Mouse (Mus musculus) limb, embryonic 11.5 days (tissue): Measurements from ENCODE around the gene Cib1. TPM values are rescaled to one million over a fixed set of nuclear protein-coding genes. Genes with fewer than 3 reads are reported as not detected.

ENCODE experiments used
- ATAC-seq: fragments of 200-750 bp; cut with Nextera tagmentation; 2 replicates; pipeline ENCODE4 v1.8.0; 2017; ENCODE audit warnings: low read depth; ENCODE audit not compliant: insufficient number of reproducible peaks, low FRiP score, low TSS enrichment
- DNase-seq: peaks from one replicate; pipeline ENCODE4 v3.0.0-alpha.2; 2015; ENCODE audit warnings: low spot score
- H3K27ac ChIP-seq: fragments of 300-500 bp; sonication (generic); replicated peaks from 2 replicates; pipeline ENCODE4 v1.5.1; 2014; ENCODE audit warnings: low read depth, mild to moderate bottlenecking, low read length
- H3K27me3 ChIP-seq: fragments of 300-500 bp; sonication (generic); 2 replicates; pipeline ENCODE4 v1.6.1; 2014; ENCODE audit warnings: mild to moderate bottlenecking, low read length, mixed read lengths; ENCODE audit not compliant: control insufficient read depth, insufficient read depth
- H3K36me3 ChIP-seq: fragments of 300-500 bp; sonication (generic); 2 replicates; pipeline ENCODE4 v1.6.1; 2014; ENCODE audit warnings: mild to moderate bottlenecking, low read length, moderate library complexity, mixed read lengths; ENCODE audit not compliant: control insufficient read depth, insufficient read depth
- H3K4me1 ChIP-seq: fragments of 300-500 bp; sonication (generic); 2 replicates; pipeline ENCODE4 v1.6.1; 2014; ENCODE audit warnings: low read length, mixed read lengths; ENCODE audit not compliant: control insufficient read depth, insufficient read depth
- H3K4me2 ChIP-seq: fragments of 300-500 bp; sonication (generic); 2 replicates; pipeline ENCODE4 v1.6.1; 2014; ENCODE audit warnings: low read depth, mild to moderate bottlenecking, moderate library complexity; ENCODE audit not compliant: severe bottlenecking
- H3K4me3 ChIP-seq: fragments of 300-500 bp; sonication (generic); 2 replicates; pipeline ENCODE4 v1.5.1; 2014; ENCODE audit warnings: low read depth, low read length
- H3K9ac ChIP-seq: fragments of 300-500 bp; sonication (generic); 2 replicates; pipeline ENCODE4 v1.6.1; 2014; ENCODE audit warnings: mild to moderate bottlenecking, low read length
- H3K9me3 ChIP-seq: fragments of 300-500 bp; sonication (generic); 2 replicates; pipeline ENCODE4 v1.6.1; 2016; ENCODE audit warnings: low read length; ENCODE audit not compliant: control insufficient read depth
- WGBS: fragments of 180-500 bp; shearing (Covaris S2); extraction: QIAGEN DNeasy Blood & Tissue Kit; methylation state at CpG from one replicate; pipeline ENCODE4 v1.1.7; 2014; 5-methylcytosine and 5-hydroxymethylcytosine counted together
- polyA plus RNA-seq: library from polyadenylated mRNA; unstranded; fragments of >200 nt; fragmentation: Nextera tagmentation; extraction: Ambion mirVana; gene quantifications from 2 replicates; pipeline ENCODE4 v1.2.1, GENCODE M21; 2014

The Cib1 gene
- 55.5 and 60.8 TPM in 2 replicates for polyA plus RNA-seq

DNA sequence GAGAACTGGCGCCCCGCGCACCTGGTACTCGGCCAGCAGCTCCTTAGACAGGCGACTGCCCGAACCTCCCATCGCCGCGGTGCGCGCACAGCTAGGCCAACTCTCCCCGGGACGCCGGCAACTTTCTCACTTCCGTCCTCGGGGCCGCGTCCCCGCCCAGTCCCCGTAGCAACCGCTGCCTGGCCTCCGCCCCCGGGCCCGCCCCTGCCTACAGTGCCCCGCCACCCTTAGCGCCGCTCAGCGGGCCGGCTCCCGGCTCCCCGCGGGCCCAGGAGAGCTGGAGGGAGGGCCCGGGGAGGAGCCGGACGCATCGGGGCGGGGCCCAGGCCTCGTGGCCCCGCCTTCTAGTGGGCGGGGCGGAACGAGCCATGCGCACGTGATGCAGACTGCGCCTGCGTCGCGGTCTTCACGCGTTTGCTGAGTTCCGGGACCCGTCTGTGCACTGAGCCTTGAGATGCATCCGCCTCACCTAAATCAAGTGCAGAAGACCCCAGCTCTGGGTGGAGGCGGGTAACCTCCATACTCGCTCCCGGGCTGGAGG lies at the start of gene Cib1, which contains the start of gene Gdpgp1:
TSS of gene Cib1 (minus strand) at position 325 of the 541 bp plus-strand sequence.
TSS of gene Gdpgp1 (plus strand) at position 377 of the 541 bp plus-strand sequence.
- WGBS = under 1% methylated on average over 51 of the region's 56 CpGs
- peak within 1 kb of the TSS; percentile 59 for H3K4me3 ChIP-seq
- H3K9me3 ChIP-seq = no peaks in the 10 kb centered on the region
- H3K27ac ChIP-seq = no peak within 1 kb of the TSS
- no peaks in the 10 kb centered on the region; the same call in 1 of the 2 replicates for H3K36me3 ChIP-seq
- peak within 1 kb of the TSS; percentile 51; the same call in 1 of the 2 replicates for H3K9ac ChIP-seq
- peak; percentile 98 for ATAC-seq
- peak within 1 kb of the TSS; percentile 75 for H3K4me2 ChIP-seq
- peak; percentile 97 for DNase-seq
- H3K27me3 ChIP-seq = no peaks in the 10 kb centered on the region
- H3K4me1 ChIP-seq = 0 out of 2 replicates have a peak, but pooled peaks cover 8% of the 10 kb centered on the region

DNA sequence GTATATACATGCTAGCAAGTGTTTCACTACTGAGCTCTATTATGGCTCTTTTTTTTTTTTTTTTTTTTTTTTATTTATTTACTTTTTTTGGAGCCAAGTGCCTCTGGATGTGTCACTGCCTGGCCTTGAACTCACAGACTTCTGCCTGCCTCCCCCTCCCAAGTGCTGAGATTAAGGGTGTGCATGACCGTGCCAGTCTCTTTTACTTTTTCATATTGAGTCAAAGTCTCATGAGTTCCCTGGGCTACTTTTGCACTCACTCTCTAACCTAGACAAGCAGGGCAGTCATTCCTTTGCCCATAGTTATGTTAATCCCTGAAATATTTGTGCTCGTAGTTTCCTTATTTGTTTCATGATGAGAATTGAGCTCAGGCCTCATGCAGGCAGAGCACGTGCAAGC lies 49.0 kb upstream of the Cib1 start:
- Histone ChIP-seq H3K27ac (no peak overlapping the region), H3K4me2 (no peak overlapping the region), H3K4me3 (no peak overlapping the region), H3K36me3 (peaks cover 8% of the 10 kb centered on the region; the same call in 1 of the 2 replicates), H3K27me3 (no peaks in the 10 kb centered on the region), H3K4me1 (no peaks in the 10 kb centered on the region), H3K9ac (no peak overlapping the region), H3K9me3 (no peaks in the 10 kb centered on the region)
- no peak for ATAC-seq
- WGBS = 88% methylated on average over 3 of the region's 3 CpGs
- no peak for DNase-seq

DNA sequence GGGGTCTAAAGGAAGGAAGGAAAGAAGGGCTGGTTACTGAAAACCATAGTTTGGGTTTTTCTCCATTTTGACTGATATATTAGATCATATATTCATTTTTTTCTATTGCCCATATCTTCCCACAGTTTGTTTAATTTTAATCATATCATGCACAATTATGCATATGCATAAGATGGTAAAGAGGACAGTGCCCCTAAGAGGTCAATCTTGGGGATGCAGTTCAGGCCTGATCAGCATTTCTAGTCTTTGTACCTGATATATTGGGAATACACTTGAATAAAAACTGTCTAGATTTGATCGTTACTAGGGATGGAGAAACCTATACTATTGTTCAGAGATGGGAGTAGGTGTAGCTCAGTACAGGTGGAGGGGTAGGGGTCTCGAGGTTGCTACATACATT lies 48.4 kb upstream of the Cib1 start:
- 87% methylated on average over 2 of the region's 2 CpGs for whole genome bisulfite sequencing
- H3K27me3 ChIP-seq = no peaks in the 10 kb centered on the region
- no peak overlapping the region for H3K4me2 ChIP-seq
- peaks cover 8% of the 10 kb centered on the region; the same call in 1 of the 2 replicates for H3K36me3 ChIP-seq
- DNase-seq = no peak
- no peaks in the 10 kb centered on the region for H3K9me3 ChIP-seq
- ATAC-seq = no peak
- H3K4me1 ChIP-seq = no peaks in the 10 kb centered on the region
- no peak overlapping the region for H3K4me3 ChIP-seq
- H3K27ac ChIP-seq = no peak overlapping the region
- H3K9ac ChIP-seq = no peak overlapping the region

DNA sequence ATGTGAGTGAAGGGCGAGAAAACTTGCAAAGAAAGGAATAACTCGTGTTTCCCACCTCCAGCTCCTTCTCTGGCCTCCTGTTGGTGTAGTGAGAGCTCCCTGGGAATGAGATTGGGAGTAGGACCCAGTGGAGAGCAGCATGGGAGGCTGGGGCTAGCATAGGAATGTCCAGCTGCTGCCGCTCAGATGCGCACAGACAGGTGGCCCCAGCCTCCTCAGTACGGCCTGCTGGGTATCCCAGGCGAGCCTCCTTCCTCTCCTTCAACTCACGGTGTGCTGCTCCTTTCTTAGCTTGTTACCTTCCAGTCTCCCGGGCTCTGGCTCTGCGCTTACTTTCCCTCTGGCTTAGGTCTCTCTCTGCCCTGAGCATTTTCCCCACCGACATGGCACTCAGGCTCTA lies 47.4 kb upstream of the Cib1 start:
- Histone ChIP-seq H3K9me3 (peaks cover 3% of the 10 kb centered on the region; the same call in 1 of the 2 replicates), H3K9ac (no peak overlapping the region), H3K27me3 (no peaks in the 10 kb centered on the region), H3K4me1 (no peaks in the 10 kb centered on the region), H3K4me3 (no peak overlapping the region), H3K36me3 (peaks cover 10% of the 10 kb centered on the region), H3K4me2 (no peak overlapping the region), H3K27ac (no peak overlapping the region)
- no peak for DNase-seq
- ATAC-seq = no peak
- WGBS = 82% methylated on average over 10 of the region's 10 CpGs

DNA sequence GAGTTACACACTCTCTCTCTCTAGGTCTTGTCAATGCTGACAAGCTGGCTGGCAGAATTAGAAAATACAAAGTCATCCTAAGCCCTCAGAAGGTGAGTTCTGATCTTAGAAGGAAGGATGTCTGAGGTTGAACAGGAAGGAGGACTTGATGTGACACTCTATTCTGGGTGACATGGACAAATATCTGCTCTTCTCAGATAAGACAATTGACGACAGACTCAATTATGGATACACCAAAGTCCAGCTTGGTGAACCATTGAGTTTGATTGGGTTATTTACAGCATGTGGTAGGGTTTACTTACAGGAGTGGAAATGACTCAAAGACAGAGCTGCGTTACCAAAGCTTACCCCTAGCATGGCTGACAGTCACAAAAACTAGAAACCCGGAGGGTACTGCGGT lies 43.8 kb upstream of the Cib1 start:
- H3K4me3 ChIP-seq = no peak overlapping the region
- no peak for ATAC-seq
- no peak overlapping the region for H3K4me2 ChIP-seq
- H3K9me3 ChIP-seq = peaks cover 9% of the 10 kb centered on the region; the same call in 1 of the 2 replicates
- H3K27ac ChIP-seq = no peak overlapping the region
- H3K9ac ChIP-seq = no peak overlapping the region
- WGBS = 96% methylated on average over 4 of the region's 4 CpGs
- no peaks in the 10 kb centered on the region for H3K4me1 ChIP-seq
- H3K27me3 ChIP-seq = no peaks in the 10 kb centered on the region
- H3K36me3 ChIP-seq = peaks cover 20% of the 10 kb centered on the region
- no peak for DNase-seq

DNA sequence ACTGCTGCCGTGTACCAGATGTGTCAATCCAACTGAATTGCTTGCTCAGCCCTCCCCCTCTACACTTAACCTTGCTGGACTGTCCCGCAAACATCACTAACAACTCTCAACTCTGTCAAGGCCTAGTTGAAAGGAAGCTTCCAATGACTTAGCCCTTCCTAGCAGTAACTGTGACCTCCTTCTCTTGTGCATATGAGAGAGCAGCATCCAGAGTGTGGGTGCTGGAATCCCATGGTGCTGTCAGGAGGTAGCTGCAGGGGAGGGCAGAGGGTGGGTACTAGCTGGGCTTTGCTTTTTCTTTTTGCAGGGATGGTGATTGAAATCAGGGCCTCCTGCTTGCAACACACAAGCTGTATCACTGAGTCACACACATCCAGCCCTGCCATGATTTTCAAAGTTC lies 40.8 kb upstream of the Cib1 start:
- no peak overlapping the region for H3K4me2 ChIP-seq
- peaks cover 9% of the 10 kb centered on the region; the same call in 1 of the 2 replicates for H3K9me3 ChIP-seq
- H3K27ac ChIP-seq = no peak overlapping the region
- no peak for DNase-seq
- H3K4me3 ChIP-seq = no peak overlapping the region
- H3K36me3 ChIP-seq = peaks cover 20% of the 10 kb centered on the region
- 86% methylated on average over 2 of the region's 2 CpGs for WGBS
- no peak overlapping the region for H3K9ac ChIP-seq
- no peak for ATAC-seq
- no peaks in the 10 kb centered on the region for H3K27me3 ChIP-seq
- H3K4me1 ChIP-seq = peaks cover 9% of the 10 kb centered on the region

DNA sequence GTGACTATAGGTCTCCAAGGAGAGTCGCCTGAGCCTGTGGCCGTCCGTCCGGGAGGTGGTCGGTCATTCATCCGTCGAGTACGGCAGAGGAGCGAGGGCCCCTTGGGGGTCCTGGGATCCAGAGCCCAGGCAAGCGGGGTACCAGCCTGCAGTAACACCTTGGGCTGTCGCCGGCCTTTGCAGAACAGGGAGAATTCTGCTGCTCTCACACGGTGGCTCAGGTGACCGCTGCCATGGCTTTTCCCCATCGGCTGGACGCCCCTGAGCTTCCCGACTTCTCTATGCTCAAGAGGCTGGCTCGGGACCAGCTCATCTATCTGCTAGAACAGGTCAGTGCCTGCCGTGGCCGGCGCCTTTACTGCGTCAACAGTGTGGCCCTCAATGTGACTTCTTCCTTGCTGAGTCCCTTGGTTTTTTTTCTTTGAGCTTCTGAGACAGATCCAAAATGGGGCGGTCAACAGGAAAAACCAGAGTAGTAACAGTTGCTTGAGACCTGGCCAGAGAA lies 37.2 kb upstream of the Cib1 start:
- H3K4me1 ChIP-seq = peaks cover 9% of the 10 kb centered on the region
- H3K27me3 ChIP-seq = no peaks in the 10 kb centered on the region
- peaks cover 10% of the 10 kb centered on the region for H3K36me3 ChIP-seq
- H3K4me2 ChIP-seq = peak overlapping the region; percentile 94
- 1% methylated on average over 23 of the region's 23 CpGs for WGBS
- H3K9me3 ChIP-seq = peaks cover 5% of the 10 kb centered on the region; the same call in 1 of the 2 replicates
- H3K27ac ChIP-seq = no peak overlapping the region
- ATAC-seq (no peak), DNase-seq (no peak)
- H3K9ac ChIP-seq = peak overlapping the region; percentile 81
- peak overlapping the region; percentile 75 for H3K4me3 ChIP-seq

DNA sequence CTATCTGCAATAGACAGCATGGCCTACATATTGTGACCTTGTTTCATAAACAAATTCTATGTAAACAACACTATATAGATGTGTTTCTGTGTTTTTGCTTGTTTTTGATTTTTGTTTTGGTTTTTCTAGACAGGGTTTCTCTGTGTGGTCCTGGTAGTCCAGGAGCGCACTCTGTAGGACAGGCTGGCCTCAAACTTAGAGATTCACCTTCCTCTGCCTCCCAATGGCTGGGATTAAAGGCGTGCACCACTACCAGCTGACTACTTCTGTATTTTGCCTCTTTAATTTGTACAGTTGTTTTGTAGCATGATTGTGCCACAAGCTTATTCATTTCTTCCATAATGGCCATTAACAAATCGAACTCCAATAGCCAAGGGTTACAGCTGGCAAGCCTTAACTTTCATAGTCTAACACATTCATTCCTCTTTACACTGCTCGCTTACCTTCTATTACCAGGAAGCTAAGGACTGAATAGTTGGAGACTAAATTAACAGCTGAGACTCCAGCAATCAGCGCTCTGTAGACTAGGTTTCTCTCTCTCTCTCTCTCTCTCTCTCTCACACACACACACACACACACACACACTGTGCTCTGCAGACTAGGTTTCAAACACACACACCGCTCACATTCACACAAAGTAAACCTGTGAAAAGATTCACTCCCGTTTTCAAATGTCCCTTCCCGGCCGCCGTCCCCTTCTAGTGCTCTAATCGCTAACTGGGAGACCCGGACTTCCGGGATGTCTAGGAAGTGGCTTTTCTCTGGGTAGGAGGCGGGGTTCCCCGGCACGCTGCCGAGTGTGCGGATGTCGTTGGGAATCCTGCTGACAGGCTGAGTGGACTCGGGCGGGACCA lies 36.5 kb upstream of the Cib1 start, which contains the start of gene Vps33b:
TSS of gene Vps33b (plus strand) at position 753 of the 854 bp plus-strand sequence.
- Histone ChIP-seq H3K36me3 (peaks cover 10% of the 10 kb centered on the region), H3K9me3 (no peaks in the 10 kb centered on the region; the same call in 1 of the 2 replicates), H3K9ac (peak within 1 kb of the TSS; percentile 81), H3K4me3 (peak within 1 kb of the TSS; percentile 75), H3K4me1 (peaks cover 9% of the 10 kb centered on the region), H3K27ac (no peak within 1 kb of the TSS), H3K4me2 (peak within 1 kb of the TSS; percentile 94), H3K27me3 (no peaks in the 10 kb centered on the region)
- peak; percentile 95 for DNase-seq
- WGBS = 6% methylated on average over 21 of the region's 21 CpGs
- ATAC-seq = peak; percentile 62; the same call in 1 of the 2 replicates
